Mouse (Mus musculus): ENCODE data around the gene Gm49378. TPM values are rescaled to one million over a fixed set of nuclear protein-coding genes. Genes with fewer than 3 reads are reported as not detected.

Gm49378 gene
- 0.34 TPM for polyA plus RNA-seq (2017; shearing (Covaris generic))

GRCm38 (mm10) chr14:55637795-55638194 is at the start of gene Gm49378:
Gene Gm49378 (minus strand): TSS chr14:55637895.

GRCm38 (mm10) chr14:55681160-55682117 is 43.7 kb upstream of the Gm49378 start, which contains the start of gene Tinf2:
Gene Tinf2 (minus strand): TSS chr14:55681820.

GRCm38 (mm10) chr14:55671833-55672740 is 34.4 kb upstream of the Gm49378 start, which contains the start of the genes Gmpr2 and Nedd8:
Gene Gmpr2 (plus strand): TSS chr14:55671941.
Gene Nedd8 (minus strand): TSS chr14:55672124.

DNA sequence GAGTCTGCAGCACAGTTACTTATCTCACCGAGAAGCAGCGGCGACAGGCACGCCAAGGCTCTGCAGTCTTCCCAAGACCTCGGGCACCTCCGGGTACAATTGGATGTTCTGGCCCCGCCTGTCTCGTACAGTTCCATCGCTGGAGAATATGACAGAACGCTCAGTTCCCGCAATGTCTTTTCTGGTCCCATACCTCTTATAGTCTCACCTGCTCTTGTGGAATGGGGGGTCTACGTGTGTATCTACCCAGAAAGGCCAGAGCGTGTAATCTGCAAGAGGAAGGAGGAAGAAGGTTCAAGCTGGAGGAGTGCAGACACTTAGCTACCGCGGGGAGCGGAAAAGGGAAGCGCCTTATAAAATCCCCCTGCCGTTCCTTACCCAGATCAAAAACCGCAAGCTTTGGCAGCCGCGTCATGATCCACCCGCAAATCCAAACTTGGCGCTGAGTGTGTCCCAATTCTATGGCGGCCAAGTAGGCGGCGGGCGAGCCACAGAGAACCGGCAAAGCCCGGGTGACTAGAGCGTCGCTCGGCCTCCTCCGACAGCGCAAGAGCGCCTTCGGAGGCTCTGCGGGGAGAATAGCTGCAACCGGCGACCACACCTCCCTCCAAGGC is 22.4 kb upstream of the Gm49378 start, which contains the start of gene Mdp1:
Gene Mdp1 (minus strand): TSS at position 549 of the 614 bp plus-strand sequence.

GRCm38 (mm10) chr14:55649884-55650283 is 12.2 kb upstream of the Gm49378 start, which contains the start of gene Tssk4:
Gene Tssk4 (plus strand): TSS chr14:55650184.

GRCm38 (mm10) chr14:55643060-55643907 is 5.6 kb upstream of the Gm49378 start, which contains the start of gene Tm9sf1:
Gene Tm9sf1 (minus strand): TSS chr14:55643806.

GRCm38 (mm10) chr14:55635523-55636007 is 2.1 kb downstream of the Gm49378 start, which contains the start of gene Ipo4:
Gene Ipo4 (minus strand): TSS chr14:55635957.

GRCm38 (mm10) chr14:55617822-55618221 is 19.9 kb downstream of the Gm49378 start, which contains the start of gene Rec8:
Gene Rec8 (plus strand): TSS chr14:55618037.

GRCm38 (mm10) chr14:55603271-55603632 is 34.4 kb downstream of the Gm49378 start, which contains the start of gene Irf9:
Gene Irf9 (plus strand): TSS chr14:55603571.

GRCm38 (mm10) chr14:55591331-55591891 is 46.3 kb downstream of the Gm49378 start, which contains the start of gene Rnf31:
Gene Rnf31 (plus strand): TSS chr14:55591708.

GRCm38 (mm10) chr14:55590748-55591330 is 46.9 kb downstream of the Gm49378 start, which contains the start of gene Psme2:
Gene Psme2 (minus strand): TSS chr14:55591113.

DNA sequence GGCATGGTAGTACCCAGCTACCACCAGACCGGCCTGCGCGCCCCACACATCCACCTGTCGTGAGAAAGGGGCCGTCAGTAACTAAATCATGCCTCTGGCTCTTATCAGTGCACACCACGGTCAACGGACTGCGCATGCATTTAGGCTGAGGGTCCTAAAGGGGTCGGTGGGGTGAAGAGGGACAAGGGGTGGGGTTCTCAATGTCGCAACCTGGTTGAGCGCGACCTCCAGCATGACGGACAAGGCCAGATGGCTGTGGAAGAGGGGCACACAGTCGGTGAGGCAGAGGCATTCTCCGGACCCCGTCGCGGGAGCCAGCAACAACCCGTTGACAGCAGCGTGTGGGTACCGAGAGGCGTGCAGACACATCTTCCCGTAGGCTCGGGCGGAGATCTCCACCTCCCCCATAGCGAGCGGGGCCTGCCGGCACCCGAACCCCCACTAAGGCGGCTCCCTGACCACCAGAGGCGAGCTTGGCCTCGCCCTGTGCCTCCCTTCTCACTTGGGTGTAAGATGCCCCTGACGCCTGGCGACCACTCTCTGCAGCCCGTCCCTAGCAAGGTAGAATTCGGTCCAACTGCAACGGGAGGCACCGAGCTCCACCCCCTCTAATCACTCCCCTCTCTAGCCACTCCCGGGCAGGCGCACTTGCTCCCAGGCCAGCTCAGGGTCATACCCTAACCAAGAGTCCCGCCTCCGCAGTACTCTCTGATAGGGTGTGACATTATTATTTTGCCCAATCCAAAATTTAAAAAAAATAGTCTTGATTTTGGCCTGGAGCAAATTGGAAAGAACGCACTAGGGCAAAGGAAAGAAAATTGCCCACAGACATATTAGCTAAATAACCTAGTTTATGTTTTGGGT is 52.8 kb downstream of the Gm49378 start, which contains the start of gene Emc9:
Gene Emc9 (minus strand): TSS at position 601 of the 864 bp plus-strand sequence.

Other genes starting within 250 kb of the Gm49378 start
- gene Dhrs4, start 159.1 kb downstream of the Gm49378 start, polyA plus RNA-seq (2017; shearing (Covaris generic)), result 43.1 TPM
- gene Carmil3, start 147.2 kb downstream of the Gm49378 start, polyA plus RNA-seq (2017; shearing (Covaris generic)), result 0.17 TPM
- gene Cpne6, start 127.5 kb downstream of the Gm49378 start, polyA plus RNA-seq (2017; shearing (Covaris generic)), result not detected
- gene Nrl, start 112.9 kb downstream of the Gm49378 start, polyA plus RNA-seq (2017; shearing (Covaris generic)), result 0.07 TPM
- 63.7 TPM for gene Pck2, start 97.6 kb downstream of the Gm49378 start, polyA plus RNA-seq (2017; shearing (Covaris generic))
- 170 TPM for gene Dcaf11, start 77.9 kb downstream of the Gm49378 start, polyA plus RNA-seq (2017; shearing (Covaris generic))
- 4.4 TPM for gene A730061H03Rik, start 77.5 kb downstream of the Gm49378 start, polyA plus RNA-seq (2017; shearing (Covaris generic))
- gene Fitm1, start 62.3 kb downstream of the Gm49378 start, polyA plus RNA-seq (2017; shearing (Covaris generic)), result not detected
- 1,083 TPM for gene Psme1, start 59.8 kb downstream of the Gm49378 start, polyA plus RNA-seq (2017; shearing (Covaris generic))
- 38.3 TPM for gene Emc9, start 52.6 kb downstream of the Gm49378 start, polyA plus RNA-seq (2017; shearing (Covaris generic))
- 924 TPM for gene Psme2, start 46.8 kb downstream of the Gm49378 start, polyA plus RNA-seq (2017; shearing (Covaris generic))
- gene Rnf31, start 46.2 kb downstream of the Gm49378 start, polyA plus RNA-seq (2017; shearing (Covaris generic)), result 82.6 TPM
- 199 TPM for gene Irf9, start 34.3 kb downstream of the Gm49378 start, polyA plus RNA-seq (2017; shearing (Covaris generic))
- 10.8 TPM for gene Rec8, start 19.9 kb downstream of the Gm49378 start, polyA plus RNA-seq (2017; shearing (Covaris generic))
- 69.0 TPM for gene Ipo4, start 1.9 kb downstream of the Gm49378 start, polyA plus RNA-seq (2017; shearing (Covaris generic))
- 110 TPM for gene Tm9sf1, start 5.9 kb upstream of the Gm49378 start, polyA plus RNA-seq (2017; shearing (Covaris generic))
- 2.0 TPM for gene Tssk4, start 12.3 kb upstream of the Gm49378 start, polyA plus RNA-seq (2017; shearing (Covaris generic))
- 117 TPM for gene Mdp1, start 22.6 kb upstream of the Gm49378 start, polyA plus RNA-seq (2017; shearing (Covaris generic))
- gene Gmpr2, start 34.0 kb upstream of the Gm49378 start, polyA plus RNA-seq (2017; shearing (Covaris generic)), result 60.7 TPM
- 431 TPM for gene Nedd8, start 34.2 kb upstream of the Gm49378 start, polyA plus RNA-seq (2017; shearing (Covaris generic))
- gene Tinf2, start 43.9 kb upstream of the Gm49378 start, polyA plus RNA-seq (2017; shearing (Covaris generic)), result 67.8 TPM
- 0.48 TPM for gene Tgm1, start 76.0 kb upstream of the Gm49378 start, polyA plus RNA-seq (2017; shearing (Covaris generic))
- gene Rabggta, start 84.4 kb upstream of the Gm49378 start, polyA plus RNA-seq (2017; shearing (Covaris generic)), result 76.4 TPM
- gene Dhrs1, start 107.8 kb upstream of the Gm49378 start, polyA plus RNA-seq (2017; shearing (Covaris generic)), result 55.5 TPM
- gene Nop9, start 107.8 kb upstream of the Gm49378 start, polyA plus RNA-seq (2017; shearing (Covaris generic)), result 18.5 TPM
- not detected for gene Cideb, start 120.6 kb upstream of the Gm49378 start, polyA plus RNA-seq (2017; shearing (Covaris generic))
- gene Ltb4r2, start 123.5 kb upstream of the Gm49378 start, polyA plus RNA-seq (2017; shearing (Covaris generic)), result not detected
- 2.1 TPM for gene Ltb4r1, start 128.1 kb upstream of the Gm49378 start, polyA plus RNA-seq (2017; shearing (Covaris generic))
- gene Adcy4, start 146.2 kb upstream of the Gm49378 start, polyA plus RNA-seq (2017; shearing (Covaris generic)), result 0.56 TPM
- gene Ripk3, start 151.0 kb upstream of the Gm49378 start, polyA plus RNA-seq (2017; shearing (Covaris generic)), result 85.5 TPM
- gene Nfatc4, start 185.2 kb upstream of the Gm49378 start, polyA plus RNA-seq (2017; shearing (Covaris generic)), result not detected
- 1.4 TPM for gene Nynrin, start 216.1 kb upstream of the Gm49378 start, polyA plus RNA-seq (2017; shearing (Covaris generic))
- 0.13 TPM for gene Cbln3, start 246.5 kb upstream of the Gm49378 start, polyA plus RNA-seq (2017; shearing (Covaris generic))
- gene Khnyn, start 247.1 kb upstream of the Gm49378 start, polyA plus RNA-seq (2017; shearing (Covaris generic)), result 131 TPM

Measured in inflammation-experienced regulatory T-cells, adult 16 weeks (primary cell).